Mouse (Mus musculus): Measurements from ENCODE around the gene Hectd4. TPM values are rescaled to one million over a fixed set of nuclear protein-coding genes. Genes with fewer than 3 reads are reported as not detected.
"Not testable (repeated sequence)": the region's sequence is repeated elsewhere in the genome, so short reads cannot be mapped to it uniquely, and the experiment has no call there.

The Hectd4 gene
- polyA plus RNA-seq, 1 experiment from 2014 or later: 5.1 TPM

- WGBS: 87% methylated on average over 5 of the region's 5 CpGs
- H3K36me3 ChIP-seq (replicated peaks): peaks cover 97% of the 10 kb centered on the region
- H3K4me1 ChIP-seq: no peaks in the 10 kb centered on the region
Observed at GRCm38 (mm10) chr5:121361696-121362095, 141.7 kb downstream of the Hectd4 start.

DNA sequence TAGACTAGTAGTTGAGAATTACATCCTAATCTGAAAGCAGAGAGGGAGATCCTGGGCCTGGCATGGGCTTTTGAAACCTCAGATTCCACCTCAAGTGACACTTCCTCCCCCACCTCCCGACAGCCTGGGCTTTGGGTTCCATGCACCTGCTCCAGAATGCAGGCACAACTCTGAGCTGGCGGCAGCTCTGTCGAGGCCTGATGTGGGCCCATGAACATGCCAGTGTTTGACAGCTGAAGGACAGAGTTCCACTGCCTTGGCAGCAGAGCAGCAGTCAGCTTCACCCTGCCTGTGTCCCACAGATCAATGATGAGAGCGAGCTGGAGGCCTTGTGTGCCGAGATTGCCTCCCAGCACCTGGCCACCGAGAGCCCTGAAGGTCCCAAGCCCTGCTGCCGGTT lies 143.4 kb downstream of the Hectd4 start:
- Histone ChIP-seq H3K36me3 (replicated peaks) (peaks cover 97% of the 10 kb centered on the region), H3K27me3 (ENCODE audit: poor library complexity, severe bottlenecking) (no peaks in the 10 kb centered on the region), H3K4me3 (no peak overlapping the region), H3K4me1 (no peaks in the 10 kb centered on the region), H3K27ac (no peak overlapping the region), H3K9me3 (no peaks in the 10 kb centered on the region)
- WGBS: 93% methylated on average over 7 of the region's 7 CpGs
- DNase-seq (ENCODE audit: extremely low spot score, low spot score): no peak

More at GRCm38 (mm10) chr5:121361696-121362095, 141.7 kb downstream of the Hectd4 start:
- no peak overlapping the region for H3K4me3 ChIP-seq
- no peaks in the 10 kb centered on the region for H3K9me3 ChIP-seq
- no peak for DNase-seq (ENCODE audit: extremely low spot score, low spot score)
- no peaks in the 10 kb centered on the region for H3K27me3 ChIP-seq (ENCODE audit: poor library complexity, severe bottlenecking)
- H3K27ac ChIP-seq: no peak overlapping the region

- Histone ChIP-seq H3K4me3 (no peak overlapping the region), H3K9me3 (no peaks in the 10 kb centered on the region), H3K27me3 (ENCODE audit: poor library complexity, severe bottlenecking) (no peaks in the 10 kb centered on the region), H3K4me1 (no peaks in the 10 kb centered on the region), H3K36me3 (replicated peaks) (peaks cover 88% of the 10 kb centered on the region), H3K27ac (no peak overlapping the region)
- 90% methylated on average over 16 of the region's 16 CpGs for WGBS
- DNase-seq (ENCODE audit: extremely low spot score, low spot score): no peak
Observed at GRCm38 (mm10) chr5:121366449-121367225, 146.6 kb downstream of the Hectd4 start.

DNA sequence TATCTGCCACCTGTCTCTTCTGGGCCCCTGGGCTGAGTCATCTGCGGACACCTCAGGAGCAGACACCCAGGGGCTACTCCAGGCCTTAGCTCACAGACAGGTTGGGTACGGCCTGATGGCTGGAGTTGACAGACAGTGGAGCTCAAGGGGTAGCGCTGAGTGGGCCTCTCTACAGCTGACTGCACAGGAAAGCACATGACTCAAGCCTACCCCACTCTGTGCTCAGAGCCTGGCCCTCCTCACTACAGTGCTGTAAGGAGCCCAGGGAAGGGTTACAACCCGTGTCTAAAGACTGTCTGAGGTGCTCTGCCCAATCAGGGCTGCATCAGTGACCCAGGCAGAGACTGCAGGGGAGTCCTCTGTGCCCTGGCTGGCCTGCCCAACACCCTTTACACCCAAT lies 147.2 kb downstream of the Hectd4 start:
- 89% methylated on average over 4 of the region's 4 CpGs for WGBS
- no peak overlapping the region for H3K4me3 ChIP-seq
- H3K36me3 ChIP-seq (replicated peaks): peaks cover 88% of the 10 kb centered on the region

GRCm38 (mm10) chr5:121371712-121372111 lies 151.7 kb downstream of the Hectd4 start:
- Histone ChIP-seq H3K4me3 (no peak overlapping the region), H3K27me3 (ENCODE audit: poor library complexity, severe bottlenecking) (no peaks in the 10 kb centered on the region), H3K9me3 (no peaks in the 10 kb centered on the region), H3K27ac (no peak overlapping the region), H3K36me3 (replicated peaks) (peaks cover 87% of the 10 kb centered on the region), H3K4me1 (no peaks in the 10 kb centered on the region)
- no peak for DNase-seq (ENCODE audit: extremely low spot score, low spot score)
- 91% methylated on average over 6 of the region's 6 CpGs for WGBS

More for the DNA sequence above, 147.2 kb downstream of the Hectd4 start:
- Histone ChIP-seq H3K27me3 (ENCODE audit: poor library complexity, severe bottlenecking) (no peaks in the 10 kb centered on the region), H3K9me3 (no peaks in the 10 kb centered on the region), H3K27ac (no peak overlapping the region), H3K4me1 (no peaks in the 10 kb centered on the region)
- no peak for DNase-seq (ENCODE audit: extremely low spot score, low spot score)

DNA sequence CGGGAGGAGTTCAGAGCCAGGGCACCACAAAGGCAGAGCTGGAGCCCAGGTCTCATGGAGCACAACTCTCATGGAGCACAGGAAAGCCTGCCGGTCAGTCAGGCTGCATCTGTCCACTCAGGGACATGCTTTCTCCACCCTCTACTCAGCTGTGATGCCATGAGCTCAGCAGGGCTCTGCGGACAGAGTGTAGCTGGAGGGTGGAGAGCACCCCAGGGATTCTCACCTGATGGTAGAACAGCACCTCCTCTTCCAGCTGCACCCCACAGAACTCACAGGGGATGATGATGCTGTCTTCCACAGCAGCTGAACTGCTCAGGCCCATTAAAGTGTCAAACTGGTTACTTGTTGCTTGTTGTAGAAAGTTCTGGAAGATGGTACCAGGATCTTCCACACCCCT lies 154.8 kb downstream of the Hectd4 start:
- 92% methylated on average over 3 of the region's 3 CpGs for WGBS
- H3K36me3 ChIP-seq (replicated peaks): peaks cover 89% of the 10 kb centered on the region

DNA sequence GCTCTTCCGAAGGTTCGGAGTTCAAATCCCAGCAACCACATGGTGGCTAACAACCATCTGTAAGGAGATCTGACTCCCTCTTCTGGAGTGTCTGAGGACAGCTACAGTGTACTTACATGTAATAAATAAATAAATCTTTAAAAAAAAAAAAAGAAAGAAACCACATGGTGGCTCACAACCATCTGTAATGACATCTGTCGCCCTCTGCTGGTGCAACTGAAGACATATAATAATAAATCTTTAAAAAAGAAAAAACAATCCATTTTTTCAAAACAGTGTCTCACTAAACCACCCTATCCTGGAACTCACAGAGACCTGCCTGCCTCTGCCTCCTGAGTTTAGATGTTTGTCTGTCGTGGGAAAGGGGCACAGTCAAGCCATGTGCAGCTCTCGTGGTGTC lies 157.0 kb downstream of the Hectd4 start:
- not testable (repeated sequence) for H3K27me3 ChIP-seq (ENCODE audit: poor library complexity, severe bottlenecking); H3K27ac ChIP-seq; H3K4me1 ChIP-seq; H3K9me3 ChIP-seq; DNase-seq (ENCODE audit: extremely low spot score, low spot score); H3K4me3 ChIP-seq
- WGBS: 78% methylated on average over 5 of the region's 5 CpGs
- peaks cover 94% of the 10 kb centered on the region for H3K36me3 ChIP-seq (replicated peaks)

More for the DNA sequence above, 154.8 kb downstream of the Hectd4 start:
- no peak for DNase-seq (ENCODE audit: extremely low spot score, low spot score)
- Histone ChIP-seq H3K27ac (no peak overlapping the region), H3K4me1 (no peaks in the 10 kb centered on the region), H3K27me3 (ENCODE audit: poor library complexity, severe bottlenecking) (no peaks in the 10 kb centered on the region), H3K9me3 (no peaks in the 10 kb centered on the region), H3K4me3 (no peak overlapping the region)

GRCm38 (mm10) chr5:121378678-121379256 lies 158.7 kb downstream of the Hectd4 start:
- 91% methylated on average over 13 of the region's 13 CpGs for WGBS
- no peak overlapping the region for H3K27ac ChIP-seq
- no peaks in the 10 kb centered on the region for H3K27me3 ChIP-seq (ENCODE audit: poor library complexity, severe bottlenecking)
- H3K4me1 ChIP-seq: 0 out of 2 replicates have a peak, but pooled peaks cover under 1% of the 10 kb centered on the region
- no peak overlapping the region for H3K4me3 ChIP-seq
- DNase-seq (ENCODE audit: extremely low spot score, low spot score): no peak
- H3K9me3 ChIP-seq: peaks cover 8% of the 10 kb centered on the region; the same call in 1 of the 2 replicates
- H3K36me3 ChIP-seq (replicated peaks): peaks cover 86% of the 10 kb centered on the region

DNA sequence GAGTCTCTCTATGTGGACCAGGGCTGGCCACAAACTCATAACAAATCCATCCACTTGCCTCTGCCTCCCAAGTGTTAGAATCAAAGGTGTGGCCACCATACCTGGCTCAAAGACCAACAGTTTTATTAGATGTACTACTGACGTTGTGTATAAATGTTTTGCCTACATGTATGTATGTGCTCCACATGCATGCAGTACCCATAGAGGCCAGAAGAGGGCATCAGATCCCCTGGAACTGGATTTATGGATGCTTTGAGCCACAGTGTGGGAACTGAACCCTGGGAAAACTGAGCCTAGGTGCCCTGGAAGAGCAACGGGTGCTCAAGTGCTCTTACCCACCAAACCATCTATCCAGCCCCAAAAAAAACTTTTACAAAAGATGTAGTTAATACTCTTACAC lies 160.7 kb downstream of the Hectd4 start:
- Histone ChIP-seq H3K36me3 (replicated peaks) (peaks cover 70% of the 10 kb centered on the region), H3K27ac (no peak overlapping the region), H3K4me3 (no peak overlapping the region), H3K9me3 (peaks cover 8% of the 10 kb centered on the region; the same call in 1 of the 2 replicates), H3K4me1 (peaks cover 17% of the 10 kb centered on the region), H3K27me3 (ENCODE audit: poor library complexity, severe bottlenecking) (0 out of 2 replicates have a peak, but pooled peaks cover under 1% of the 10 kb centered on the region)
- no peak for DNase-seq (ENCODE audit: extremely low spot score, low spot score)
- WGBS: 90% methylated on average over 2 of the region's 2 CpGs

DNA sequence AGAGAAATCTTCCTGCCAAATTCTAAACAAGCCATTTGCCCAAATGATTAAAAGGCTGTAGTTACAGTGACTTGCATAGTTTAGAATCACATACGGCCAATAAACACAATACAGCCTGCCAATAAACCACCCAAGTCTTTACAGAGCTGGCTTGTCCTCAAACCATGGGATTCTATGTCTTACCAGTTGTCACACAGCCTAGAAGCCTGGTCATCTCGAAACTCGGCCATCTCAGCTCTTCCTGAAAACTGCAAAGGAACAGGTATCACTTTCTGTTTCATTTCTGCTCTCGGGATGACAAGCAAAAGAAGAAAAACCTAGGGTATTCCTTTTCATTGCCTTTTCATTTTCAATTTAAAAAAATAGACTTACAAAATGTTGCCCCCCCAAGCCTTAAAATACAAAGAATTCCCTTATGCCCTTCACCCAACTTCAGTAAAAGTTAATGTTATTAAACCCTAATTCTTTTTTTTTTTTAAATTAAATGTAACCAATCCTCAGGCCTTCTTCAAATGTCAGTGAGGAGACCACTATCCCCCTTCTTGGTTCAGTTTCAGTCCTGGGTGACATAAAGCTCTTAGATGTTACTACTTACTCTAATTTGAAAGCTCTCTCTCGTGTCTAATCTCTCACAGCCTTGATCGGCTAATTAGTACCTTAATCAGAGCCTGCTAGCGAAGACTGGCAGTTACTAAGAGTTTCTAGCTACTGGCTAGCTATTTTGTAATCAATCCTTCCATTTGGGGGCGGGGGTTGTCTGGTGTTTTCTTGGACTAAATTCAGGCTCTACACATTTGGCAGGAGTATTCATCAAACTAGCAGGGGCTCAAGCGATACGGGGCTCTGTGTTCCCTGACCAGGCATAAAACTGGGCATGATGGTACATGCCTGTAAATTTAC lies 164.1 kb downstream of the Hectd4 start:
- Histone ChIP-seq H3K36me3 (replicated peaks) (peaks cover 38% of the 10 kb centered on the region), H3K9me3 (peaks cover 8% of the 10 kb centered on the region; the same call in 1 of the 2 replicates), H3K4me3 (peak overlapping the region; percentile 77), H3K4me1 (peaks cover 32% of the 10 kb centered on the region), H3K27ac (no peak overlapping the region), H3K27me3 (ENCODE audit: poor library complexity, severe bottlenecking) (peaks cover 19% of the 10 kb centered on the region)
- DNase-seq (ENCODE audit: extremely low spot score, low spot score): no peak
- 63% methylated on average over 10 of the region's 10 CpGs for WGBS

GRCm38 (mm10) chr5:121384757-121385460 lies 164.9 kb downstream of the Hectd4 start:
- 4% methylated on average over 46 of the region's 47 CpGs for whole genome bisulfite sequencing
- H3K9me3 ChIP-seq: peaks cover 8% of the 10 kb centered on the region; the same call in 1 of the 2 replicates
- H3K36me3 ChIP-seq (replicated peaks): peaks cover 30% of the 10 kb centered on the region
- peak overlapping the region; percentile 77 for H3K4me3 ChIP-seq
- H3K27ac ChIP-seq: peak overlapping the region; percentile 89
- peaks cover 32% of the 10 kb centered on the region for H3K4me1 ChIP-seq
- peak; percentile 57 for DNase-seq (ENCODE audit: extremely low spot score, low spot score)
- peaks cover 19% of the 10 kb centered on the region for H3K27me3 ChIP-seq (ENCODE audit: poor library complexity, severe bottlenecking)

Data from forebrain, embryonic 10.5 days (tissue).